Mouse (Mus musculus) heart, adult 2 months (tissue): Measurements from ENCODE around the gene Ttll8. TPM values are rescaled to one million over a fixed set of nuclear protein-coding genes. Genes with fewer than 3 reads are reported as not detected.
A peak's percentile ranks its signal among the peaks of the same experiment; 100 is the strongest.

Experiments used
- DNase-seq, 2 experiments: peaks; one replicate each; pipeline ENCODE4 v3.0.0; 2021
- H3K27ac ChIP-seq: fragments of 200-600 bp; 2 replicates; pipeline ENCODE4 v1.8.1; 2022
- H3K27me3 ChIP-seq: fragments of 200-500 bp; 2 replicates; pipeline ENCODE4 v1.6.1; 2012; ENCODE audit warnings: mild to moderate bottlenecking, low read length, inconsistent platforms, mixed read lengths; ENCODE audit not compliant: control insufficient read depth, insufficient read depth
- H3K36me3 ChIP-seq: fragments of 200-500 bp; 2 replicates; pipeline ENCODE4 v1.6.1; 2012; ENCODE audit warnings: low read length, inconsistent platforms; ENCODE audit not compliant: control insufficient read depth, insufficient read depth
- H3K4me1 ChIP-seq: fragments of 200-500 bp; 2 replicates; pipeline ENCODE4 v1.6.1; 2011; ENCODE audit warnings: low read length; ENCODE audit not compliant: control insufficient read depth, insufficient read depth
- H3K4me3 ChIP-seq: fragments of 200-600 bp; 2 replicates; pipeline ENCODE4 v1.8.1; 2022
- H3K79me2 ChIP-seq: fragments of 200-500 bp; replicated peaks from 2 replicates; pipeline ENCODE4 v1.6.1; 2012; ENCODE audit warnings: mild to moderate bottlenecking, inconsistent platforms, low read length, moderate library complexity, mixed read lengths; ENCODE audit not compliant: control insufficient read depth, insufficient read depth
- H3K9ac ChIP-seq: fragments of 200-500 bp; 2 replicates; pipeline ENCODE4 v1.6.1; 2012; ENCODE audit warnings: low read depth, mild to moderate bottlenecking, control low read depth, inconsistent platforms, low read length, mixed read lengths
- CTCF ChIP-seq: fragments of 200-600 bp; IDR thresholded peaks from 2 replicates; pipeline ENCODE4 v1.8.1; 2022; ENCODE audit warnings: antibody characterized with exemption, mild to moderate bottlenecking, moderate library complexity
- EP300 ChIP-seq: fragments of 200-500 bp; IDR thresholded peaks from 2 replicates; pipeline ENCODE4 v1.6.1; 2011; ENCODE audit warnings: low read depth, low read length, control low read depth; ENCODE audit not compliant: insufficient read depth
- POLR2A ChIP-seq: fragments of 200-500 bp; IDR thresholded peaks from 2 replicates; pipeline ENCODE4 v1.6.1; 2011; ENCODE audit warnings: mild to moderate bottlenecking, low read depth, low read length, control low read depth; ENCODE audit not compliant: insufficient read depth
- WGBS: fragments of 180-500 bp; shearing (Covaris S2); methylation state at CpG from one replicate; pipeline ENCODE4 v1.1.7; 2018; 5-methylcytosine and 5-hydroxymethylcytosine counted together
- intact Hi-C: fragments of 180-260 bp; cut with DNase I; formaldehyde crosslinking; loops from one replicate; pipeline ENCODE4 v1.15.1; 2025
- polyA plus RNA-seq: library from polyadenylated mRNA; depleted of rRNA; stranded (reverse); fragments of >200 nt; gene quantifications from 2 replicates; pipeline ENCODE4 v1.2.3, GENCODE M21; 2012
- total RNA-seq, 2 experiments: library from RNA; stranded (reverse); gene quantifications; 2 replicates each; pipeline ENCODE4 v1.2.3; 2021

Gene Ttll8
- total and polyA plus RNA-seq, 3 experiments, result 0.18 TPM; not detected in 2

DNA sequence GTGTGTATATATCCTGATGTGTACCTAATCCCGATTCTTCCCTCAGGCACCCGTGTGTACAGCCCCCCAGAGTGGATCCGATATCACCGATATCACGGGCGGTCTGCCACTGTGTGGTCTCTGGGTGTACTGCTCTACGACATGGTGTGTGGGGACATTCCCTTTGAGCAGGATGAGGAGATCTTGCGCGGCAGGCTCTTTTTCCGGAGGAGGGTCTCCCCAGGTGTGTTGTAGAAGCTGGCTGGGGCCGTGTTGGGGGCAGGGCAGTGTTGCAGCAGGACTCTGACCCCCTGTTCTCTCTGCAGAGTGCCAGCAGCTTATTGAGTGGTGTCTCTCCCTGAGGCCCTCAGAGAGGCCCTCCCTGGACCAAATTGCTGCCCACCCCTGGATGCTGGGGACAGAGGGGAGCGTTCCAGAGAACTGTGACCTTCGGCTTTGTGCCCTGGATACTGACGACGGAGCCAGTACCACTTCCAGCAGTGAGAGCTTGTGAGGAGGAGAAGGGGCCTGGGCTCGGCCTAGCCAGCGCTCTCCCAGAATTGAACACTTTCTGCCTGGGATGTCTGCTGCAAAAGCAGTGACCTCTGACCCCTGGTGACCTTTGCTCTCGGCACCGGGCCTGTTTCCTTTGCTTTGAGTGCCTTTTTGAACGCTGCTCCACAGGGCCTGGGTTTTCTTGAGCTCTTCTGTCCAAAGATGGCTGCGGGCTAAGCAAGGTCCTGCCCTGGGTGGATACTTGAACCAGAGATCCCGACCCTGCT is 89.8 kb downstream of the Ttll8 start:
- Histone ChIP-seq H3K79me2 (no peaks in the 10 kb centered on the region), H3K27me3 (no peaks in the 10 kb centered on the region), H3K36me3 (peaks cover 16% of the 10 kb centered on the region), H3K27ac (peak overlapping the region; percentile 98), H3K4me3 (peak overlapping the region; percentile 95), H3K9ac (peak overlapping the region; percentile 98), H3K4me1 (peaks cover 28% of the 10 kb centered on the region)
- 17% methylated on average over 22 of the region's 22 CpGs for WGBS
- intact Hi-C loops, result loop anchor here (10.0 kb wide), 1 partner anchor 610 kb away; the partner anchor contains the start of gene Arsa
- 0 out of 2 replicates have a peak, but pooled peaks have one; percentile 10 for TF ChIP-seq EP300
- peak; percentile 36 for TF ChIP-seq CTCF
- 0 out of 2 replicates have a peak, but pooled peaks have one; percentile 9 for TF ChIP-seq POLR2A
- DNase-seq, result peak; percentile 52 to 66

GRCm38 (mm10) chr15:88863695-88864231 is 90.5 kb downstream of the Ttll8 start:
- TF ChIP-seq EP300 (peak; percentile 93; the same call in 1 of the 2 replicates), POLR2A (peak; percentile 77; the same call in 1 of the 2 replicates), CTCF (0 out of 2 replicates have a peak, but pooled peaks have one; percentile 8)
- Histone ChIP-seq H3K4me3 (peak overlapping the region; percentile 95), H3K36me3 (peaks cover 16% of the 10 kb centered on the region), H3K27ac (peak overlapping the region; percentile 98), H3K4me1 (peaks cover 28% of the 10 kb centered on the region), H3K79me2 (no peaks in the 10 kb centered on the region), H3K27me3 (no peaks in the 10 kb centered on the region), H3K9ac (peak overlapping the region; percentile 98)
- intact Hi-C loops, result loop anchor here (1.0 to 10.0 kb wide), 2 partner anchors 24 to 611 kb away; partner anchors contain the start of gene Arsa
- peak; percentile 89 to 96 for DNase-seq
- WGBS, result 1% methylated on average over 39 of the region's 39 CpGs

GRCm38 (mm10) chr15:88862881-88863694 is 91.1 kb downstream of the Ttll8 start:
- Histone ChIP-seq H3K79me2 (no peaks in the 10 kb centered on the region), H3K36me3 (peaks cover 16% of the 10 kb centered on the region), H3K27ac (peak overlapping the region; percentile 98), H3K9ac (peak overlapping the region; percentile 98), H3K4me3 (peak overlapping the region; percentile 95), H3K27me3 (no peaks in the 10 kb centered on the region), H3K4me1 (peaks cover 22% of the 10 kb centered on the region)
- peak; percentile 76 to 79 for DNase-seq
- TF ChIP-seq POLR2A, result no peak; the same call in 1 of the 2 replicates
- intact Hi-C loops, result loop anchor here (1.0 to 10.0 kb wide), 3 partner anchors 13 to 612 kb away; partner anchors contain the start of gene Arsa
- WGBS, result under 1% methylated on average over 93 of the region's 98 CpGs

- peak within 1 kb of the TSS; percentile 98 for H3K27ac ChIP-seq
- H3K27me3 ChIP-seq, result no peaks in the 10 kb centered on the region
- H3K79me2 ChIP-seq, result no peaks in the 10 kb centered on the region
- peaks cover 16% of the 10 kb centered on the region for H3K36me3 ChIP-seq
- intact Hi-C loops, result loop anchor here (1.0 to 10.0 kb wide), 2 partner anchors 12 to 613 kb away; partner anchors contain the start of gene Arsa
- WGBS, result under 1% methylated on average over 107 of the region's 107 CpGs
- peak within 1 kb of the TSS; percentile 95 for H3K4me3 ChIP-seq
- peak within 1 kb of the TSS; percentile 98 for H3K9ac ChIP-seq
- TF ChIP-seq POLR2A (peak; percentile 98), CTCF (0 out of 2 replicates have a peak, but pooled peaks have one; percentile 14), EP300 (peak; percentile 90)
- DNase-seq, result peak; percentile 99
- peaks cover 21% of the 10 kb centered on the region for H3K4me1 ChIP-seq
Observed at GRCm38 (mm10) chr15:88861772-88862622, 92.2 kb downstream of the Ttll8 start, which contains the start of gene Pim3. Gene Pim3, plus strand, starts transcription at chr15:88862186.

- WGBS, result 90% methylated on average over 3 of the region's 3 CpGs
- Histone ChIP-seq H3K27me3 (no peaks in the 10 kb centered on the region), H3K9ac (no peak overlapping the region), H3K79me2 (no peaks in the 10 kb centered on the region), H3K27ac (peak overlapping the region; percentile 98; the same call in 1 of the 2 replicates), H3K36me3 (peaks cover 9% of the 10 kb centered on the region), H3K4me1 (peaks cover 14% of the 10 kb centered on the region), H3K4me3 (no peak overlapping the region)
- TF ChIP-seq CTCF (no peak), POLR2A (no peak), EP300 (no peak)
- intact Hi-C loops, result loop anchor here (10.0 kb wide), 1 partner anchor 614 kb away; the partner anchor contains the start of gene Arsa
- peak in 1 of 2 experiments; percentile 32 for DNase-seq
Observed at GRCm38 (mm10) chr15:88860781-88861180, 93.4 kb downstream of the Ttll8 start.
